Mouse (Mus musculus) erythroblast, embryonic 14.5 days (primary cell): Measurements from ENCODE around the gene App. TPM values are rescaled to one million over a fixed set of nuclear protein-coding genes. Genes with fewer than 3 reads are reported as not detected.

Source experiments
- H3K27me3 ChIP-seq: 2 replicates; pipeline ENCODE4 v1.6.1; 2012; ENCODE audit warnings: inconsistent platforms; ENCODE audit not compliant: control insufficient read depth
- H3K36me3 ChIP-seq: 2 replicates; pipeline ENCODE4 v1.6.1; 2012; ENCODE audit warnings: mild to moderate bottlenecking, inconsistent platforms; ENCODE audit not compliant: control insufficient read depth
- H3K4me1 ChIP-seq: 2 replicates; pipeline ENCODE4 v1.6.1; 2012; ENCODE audit warnings: inconsistent platforms; ENCODE audit not compliant: control insufficient read depth
- H3K4me3 ChIP-seq: replicated peaks from 2 replicates; pipeline ENCODE3; 2012; ENCODE audit warnings: moderate library complexity, mild to moderate bottlenecking, inconsistent platforms
- H3K9me3 ChIP-seq: 2 replicates; pipeline ENCODE4 v1.6.1; 2012; ENCODE audit warnings: low read length, inconsistent platforms, mixed read lengths; ENCODE audit not compliant: control insufficient read depth
- GATA1 ChIP-seq: IDR thresholded peaks from 2 replicates; pipeline ENCODE4 v1.6.1; 2012; ENCODE audit warnings: low read length, inconsistent platforms, mixed read lengths
- TAL1 ChIP-seq: IDR thresholded peaks from 3 replicates; pipeline ENCODE4 v1.6.1; 2012; ENCODE audit warnings: low read length, inconsistent platforms, mixed read lengths
- polyA plus RNA-seq: library from polyadenylated mRNA; stranded (reverse); fragments of >175 nt; gene quantifications from 2 replicates; pipeline ENCODE4 v1.2.3, GENCODE M21; 2012

App gene
- polyA plus RNA-seq, 1 experiment = 0.16 TPM

DNA sequence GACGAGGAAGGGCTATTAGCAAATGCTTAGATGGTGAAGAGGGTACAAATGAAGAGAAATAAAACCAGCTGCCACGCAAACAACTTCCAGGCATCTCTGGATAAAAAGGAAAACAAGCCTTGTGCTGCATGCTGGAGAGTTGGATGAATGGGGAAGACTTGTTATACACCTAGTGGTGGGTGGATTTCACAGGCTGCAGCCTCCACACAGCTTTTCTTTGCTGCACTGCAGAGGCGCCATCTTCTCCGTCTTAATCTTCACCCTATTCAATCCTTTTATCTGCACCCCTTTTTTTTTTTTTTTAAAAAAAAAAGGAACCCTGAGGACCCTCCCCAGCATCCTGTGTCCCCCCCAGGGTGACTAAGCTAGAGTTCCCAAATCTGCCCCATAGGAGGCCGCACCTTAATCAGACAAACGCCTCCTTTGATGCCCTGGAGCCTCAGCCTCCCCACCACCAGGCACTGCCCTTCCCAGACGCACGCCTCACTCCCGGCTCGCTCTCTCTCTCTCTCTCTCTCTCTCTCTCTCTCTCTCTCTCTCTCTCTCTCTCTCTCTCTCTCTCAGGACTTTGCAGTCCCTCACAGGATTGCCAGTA, 1.5 kb downstream of the App start:
- no peak for TF ChIP-seq GATA1
- no peak for TF ChIP-seq TAL1

GRCm38 (mm10) chr16:85170826-85171510, 2.6 kb downstream of the App start:
- no peak overlapping the region for H3K4me3 ChIP-seq
- no peaks in the 10 kb centered on the region for H3K9me3 ChIP-seq
- peaks cover 30% of the 10 kb centered on the region for H3K27me3 ChIP-seq
- H3K4me1 ChIP-seq = peaks cover 11% of the 10 kb centered on the region
- no peak for TF ChIP-seq GATA1
- H3K36me3 ChIP-seq = no peaks in the 10 kb centered on the region

More for the DNA sequence above, 1.5 kb downstream of the App start:
- H3K9me3 ChIP-seq = no peaks in the 10 kb centered on the region
- peak overlapping the region; percentile 71 for H3K4me3 ChIP-seq
- peaks cover 11% of the 10 kb centered on the region for H3K4me1 ChIP-seq
- H3K36me3 ChIP-seq = no peaks in the 10 kb centered on the region
- peaks cover 30% of the 10 kb centered on the region for H3K27me3 ChIP-seq

- peaks cover 11% of the 10 kb centered on the region for H3K4me1 ChIP-seq
- no peak for TF ChIP-seq TAL1
- TF ChIP-seq GATA1 = no peak
- H3K36me3 ChIP-seq = no peaks in the 10 kb centered on the region
- H3K9me3 ChIP-seq = no peaks in the 10 kb centered on the region
- H3K4me3 ChIP-seq = no peak overlapping the region
- H3K27me3 ChIP-seq = peaks cover 21% of the 10 kb centered on the region
These were observed 4.7 kb downstream of the App start for GRCm38 (mm10) chr16:85168821-85169220.

- H3K4me1 ChIP-seq = no peaks in the 10 kb centered on the region
- H3K27me3 ChIP-seq = no peaks in the 10 kb centered on the region; the same call in 1 of the 2 replicates
- no peaks in the 10 kb centered on the region for H3K36me3 ChIP-seq
- H3K4me3 ChIP-seq = no peak overlapping the region
- no peaks in the 10 kb centered on the region for H3K9me3 ChIP-seq
- TF ChIP-seq GATA1 (no peak), TAL1 (no peak)
These were observed 7.4 kb downstream of the App start for GRCm38 (mm10) chr16:85166205-85166604.

GRCm38 (mm10) chr16:85165631-85166030, 7.9 kb downstream of the App start:
- no peaks in the 10 kb centered on the region for H3K9me3 ChIP-seq
- no peaks in the 10 kb centered on the region for H3K36me3 ChIP-seq
- H3K4me1 ChIP-seq = no peaks in the 10 kb centered on the region
- H3K27me3 ChIP-seq = no peaks in the 10 kb centered on the region
- H3K4me3 ChIP-seq = no peak overlapping the region
- TF ChIP-seq GATA1 = no peak
- no peak for TF ChIP-seq TAL1

DNA sequence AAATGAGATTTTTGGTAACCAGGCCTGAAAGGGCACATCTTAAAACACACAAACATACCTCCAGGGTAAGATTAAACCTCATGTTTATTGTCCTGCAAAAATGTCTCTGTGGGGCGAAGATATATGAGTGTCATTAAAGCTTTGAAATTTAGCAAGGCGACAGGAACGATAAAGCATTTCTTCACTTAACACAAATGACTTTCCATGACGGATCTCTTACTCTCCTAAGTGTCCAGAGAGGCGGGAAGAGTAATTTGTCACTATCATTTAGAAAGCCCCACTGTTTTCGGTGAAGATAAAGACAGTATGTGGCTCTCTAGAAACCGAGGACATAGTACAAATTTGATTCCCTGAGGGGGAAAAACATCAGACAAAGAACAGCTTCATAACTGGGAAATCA, 8.4 kb downstream of the App start:
- no peak overlapping the region for H3K4me3 ChIP-seq
- H3K4me1 ChIP-seq = no peaks in the 10 kb centered on the region
- H3K9me3 ChIP-seq = no peaks in the 10 kb centered on the region
- TF ChIP-seq TAL1 (no peak), GATA1 (no peak)
- H3K27me3 ChIP-seq = no peaks in the 10 kb centered on the region
- H3K36me3 ChIP-seq = no peaks in the 10 kb centered on the region

- Histone ChIP-seq H3K36me3 (no peaks in the 10 kb centered on the region), H3K4me1 (no peaks in the 10 kb centered on the region)
These were observed 10.8 kb downstream of the App start for GRCm38 (mm10) chr16:85162779-85163178.

GRCm38 (mm10) chr16:85160140-85160539, 13.4 kb downstream of the App start:
- no peak overlapping the region for H3K4me3 ChIP-seq
- H3K36me3 ChIP-seq = no peaks in the 10 kb centered on the region
- TF ChIP-seq TAL1 (no peak), GATA1 (no peak)
- no peaks in the 10 kb centered on the region for H3K4me1 ChIP-seq
- no peaks in the 10 kb centered on the region for H3K27me3 ChIP-seq
- H3K9me3 ChIP-seq = no peaks in the 10 kb centered on the region

More at GRCm38 (mm10) chr16:85162779-85163178, 10.8 kb downstream of the App start:
- H3K4me3 ChIP-seq = no peak overlapping the region
- no peak for TF ChIP-seq GATA1
- no peaks in the 10 kb centered on the region for H3K9me3 ChIP-seq
- H3K27me3 ChIP-seq = no peaks in the 10 kb centered on the region

- Histone ChIP-seq H3K4me1 (no peaks in the 10 kb centered on the region), H3K27me3 (no peaks in the 10 kb centered on the region), H3K9me3 (no peaks in the 10 kb centered on the region), H3K4me3 (no peak overlapping the region), H3K36me3 (no peaks in the 10 kb centered on the region)
- no peak for TF ChIP-seq GATA1
- TF ChIP-seq TAL1 = no peak
These were observed 15.6 kb downstream of the App start for GRCm38 (mm10) chr16:85157796-85158546.
